18 mouse cellular contexts compared by ENCODE assay signal in genomic region chr11:88435543-88435942, GRCm38 (mm10).
A peak's percentile ranks its signal among the peaks of the same experiment; 100 is the strongest.
DNase-seq lines count a peak whose midpoint lies in the region; ATAC-seq lines count a peak whose summit lies in the region.
"Had no signal": no experiment of that assay in that cellular context is flagged by ENCODE, and none has a peak within 500 bp of the region (broad histone marks: within the 10 kb centered on the region; RNA-seq: fewer than 3 reads in every experiment).

No protein-coding gene starts in this region.

- intact Hi-C loops in gastrocnemius, postnatal 14 days (cut with DNase I; ENCODE audit: low total_unique reads) = no loop called here

- no peak for ATAC-seq in midbrain, embryonic 14.5 days (ENCODE audit: low FRiP score, low TSS enrichment)
- ATAC-seq in midbrain, embryonic 11.5 days (ENCODE audit: low FRiP score) = no peak
- ATAC-seq in hindbrain, embryonic 14.5 days (ENCODE audit: low FRiP score) = no peak
- no peak for ATAC-seq in inflammation-experienced regulatory T-cells, adult 6 months
- ATAC-seq: CD4-positive, CD25-positive, alpha-beta regulatory T cell, adult 4 months; forebrain, embryonic 13.5 days; intestine, postnatal 0 days had no signal

- H3K27ac ChIP-seq in midbrain, embryonic 14.5 days (replicated peaks; ENCODE audit: low read depth, low read length) = peak overlapping the region; percentile 21; the same call in 1 of the 2 replicates
- no peak overlapping the region for H3K27ac ChIP-seq in midbrain, embryonic 11.5 days (ENCODE audit: low read depth, low read length)
- peak overlapping the region; percentile 51 for H3K27ac ChIP-seq in hindbrain, embryonic 14.5 days
- H3K27ac ChIP-seq: embryonic facial prominence, embryonic 12.5 days; forebrain, embryonic 13.5 days had no signal

- DNase-seq in gastrocnemius, adult 18-20 months (ENCODE audit: low spot score) = peak; percentile 39
- DNase-seq in gastrocnemius, postnatal 14 days = no peak
- DNase-seq in midbrain, embryonic 14.5 days = no peak
- no peak for DNase-seq in midbrain, embryonic 11.5 days (ENCODE audit: low spot score, missing footprints)
- peak; percentile 44 for DNase-seq in hindbrain, embryonic 14.5 days (ENCODE audit: low spot score)
- DNase-seq in lung, adult 18-20 months = no peak
- DNase-seq: adrenal gland, postnatal 14 days; cerebellum, adult 9-10 months; heart, postnatal 14 days; kidney, postnatal 25 days; thymus, adult 18-20 months had no signal

- H3K4me2 ChIP-seq in midbrain, embryonic 14.5 days (ENCODE audit: low read length) = no peak overlapping the region
- H3K4me2 ChIP-seq in midbrain, embryonic 11.5 days = no peak overlapping the region
- no peak overlapping the region for H3K4me2 ChIP-seq in hindbrain, embryonic 14.5 days (replicated peaks)
- H3K4me2 ChIP-seq: embryonic facial prominence, embryonic 12.5 days; forebrain, embryonic 13.5 days; liver, embryonic 11.5 days had no signal

- 79% methylated on average over 6 of the region's 6 CpGs for WGBS in midbrain, embryonic 14.5 days
- 90% methylated on average over 6 of the region's 6 CpGs for WGBS in midbrain, embryonic 11.5 days
- WGBS in hindbrain, embryonic 14.5 days = 67% methylated on average over 6 of the region's 6 CpGs

- no peaks in the 10 kb centered on the region for H3K9me3 ChIP-seq in midbrain, embryonic 14.5 days (ENCODE audit: control insufficient read depth, low read length)
- no peaks in the 10 kb centered on the region for H3K9me3 ChIP-seq in midbrain, embryonic 11.5 days (ENCODE audit: control insufficient read depth, low read length)
- H3K9me3 ChIP-seq in hindbrain, embryonic 14.5 days (ENCODE audit: control insufficient read depth, low read length) = no peaks in the 10 kb centered on the region
- H3K9me3 ChIP-seq: embryonic facial prominence, embryonic 12.5 days; forebrain, embryonic 13.5 days; megakaryocyte, embryonic 14.5 days had no signal

- no peak overlapping the region for H3K4me3 ChIP-seq in midbrain, embryonic 14.5 days (replicated peaks; ENCODE audit: low read depth, low read length)
- H3K4me3 ChIP-seq in midbrain, embryonic 11.5 days (ENCODE audit: low read depth, low read length) = no peak overlapping the region
- no peak overlapping the region for H3K4me3 ChIP-seq in hindbrain, embryonic 14.5 days (replicated peaks; ENCODE audit: low read length)
- H3K4me3 ChIP-seq: embryonic facial prominence, embryonic 12.5 days; forebrain, embryonic 13.5 days; megakaryocyte, embryonic 14.5 days had no signal

- H3K4me1 ChIP-seq in midbrain, embryonic 14.5 days (ENCODE audit: control insufficient read depth, insufficient read depth, low read length) = peaks cover 60% of the 10 kb centered on the region
- peaks cover 21% of the 10 kb centered on the region for H3K4me1 ChIP-seq in midbrain, embryonic 11.5 days (ENCODE audit: control insufficient read depth, insufficient read depth, low read length)
- peaks cover 61% of the 10 kb centered on the region for H3K4me1 ChIP-seq in hindbrain, embryonic 14.5 days (replicated peaks; ENCODE audit: control insufficient read depth, insufficient read depth, low read length)

- no peak overlapping the region for H3K9ac ChIP-seq in midbrain, embryonic 14.5 days (replicated peaks; ENCODE audit: low read length)
- H3K9ac ChIP-seq in midbrain, embryonic 11.5 days (ENCODE audit: low read length) = no peak overlapping the region
- no peak overlapping the region for H3K9ac ChIP-seq in hindbrain, embryonic 14.5 days
- H3K9ac ChIP-seq: embryonic facial prominence, embryonic 12.5 days; forebrain, embryonic 13.5 days had no signal

- no peaks in the 10 kb centered on the region for H3K27me3 ChIP-seq in midbrain, embryonic 14.5 days (ENCODE audit: control insufficient read depth, insufficient read depth, low read length)
- no peaks in the 10 kb centered on the region for H3K27me3 ChIP-seq in midbrain, embryonic 11.5 days (ENCODE audit: control insufficient read depth, insufficient read depth, low read length)
- no peaks in the 10 kb centered on the region for H3K27me3 ChIP-seq in hindbrain, embryonic 14.5 days (ENCODE audit: control insufficient read depth, insufficient read depth, low read length)
- H3K27me3 ChIP-seq: embryonic facial prominence, embryonic 12.5 days; forebrain, embryonic 13.5 days had no signal

- no peaks in the 10 kb centered on the region for H3K36me3 ChIP-seq in midbrain, embryonic 14.5 days (ENCODE audit: control insufficient read depth, insufficient read depth, low read length)
- no peaks in the 10 kb centered on the region for H3K36me3 ChIP-seq in midbrain, embryonic 11.5 days (ENCODE audit: control insufficient read depth, insufficient read depth, low read length)
- H3K36me3 ChIP-seq in hindbrain, embryonic 14.5 days (replicated peaks; ENCODE audit: control insufficient read depth, insufficient read depth) = no peaks in the 10 kb centered on the region
- H3K36me3 ChIP-seq: embryonic facial prominence, embryonic 12.5 days had no signal

Comparison
In these comparisons a context has a peak if more than half of its experiments do, and no peak if none do; other contexts are left out.
1. DNase-seq: peak in gastrocnemius, adult 18-20 months (single experiment) and hindbrain, embryonic 14.5 days (single experiment); none in gastrocnemius, postnatal 14 days (single experiment), midbrain, embryonic 14.5 days (single experiment), midbrain, embryonic 11.5 days (single experiment) and lung, adult 18-20 months (0 of 2).